Comparison of ENCODE assay signal across 7 mouse cellular contexts in the genomic region with DNA sequence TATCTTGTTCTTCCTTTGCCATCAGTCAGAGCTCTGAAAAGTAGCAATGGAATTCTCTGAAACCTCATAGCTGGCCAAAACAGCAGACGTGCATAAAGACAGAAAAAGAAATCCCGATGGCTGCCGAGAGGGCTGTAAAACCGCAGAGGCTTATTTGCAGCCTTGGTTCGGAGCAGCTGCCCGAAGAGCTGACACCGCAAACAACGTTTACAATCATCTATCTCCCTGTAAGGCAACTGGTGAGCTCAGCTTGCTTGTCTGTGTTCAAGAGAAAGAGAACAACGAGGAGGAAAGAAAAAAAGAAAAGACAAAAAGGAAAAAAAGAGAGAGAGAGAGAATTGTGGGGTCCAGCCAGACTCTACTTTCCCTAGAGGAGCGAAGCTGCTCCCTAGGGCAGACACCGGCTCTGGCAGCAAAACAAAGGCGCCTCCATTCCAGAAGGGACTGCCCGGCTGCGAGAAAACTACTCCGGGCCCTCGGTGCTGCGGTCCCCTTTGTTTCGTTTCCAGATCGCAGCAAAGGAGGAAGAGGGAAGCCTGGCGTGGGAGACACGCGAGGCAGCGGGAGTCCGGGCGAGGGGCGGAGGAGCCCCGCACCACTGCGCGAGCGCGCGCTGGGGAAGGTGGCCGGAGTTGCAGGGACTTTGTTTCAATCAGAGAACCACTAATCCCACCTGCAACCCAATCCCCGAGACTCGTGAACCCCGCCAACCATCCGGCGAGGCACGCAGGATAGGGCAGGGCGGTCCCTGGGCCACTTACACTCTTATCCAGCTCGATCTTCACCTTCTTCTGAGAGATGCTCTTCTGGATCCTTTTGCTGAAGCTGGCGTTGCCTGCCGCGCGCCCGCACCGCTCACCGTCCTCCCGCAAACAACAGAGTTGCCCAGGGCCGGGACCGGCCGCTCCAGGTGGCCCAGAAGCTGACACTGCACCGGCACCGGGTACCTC. TPM values are rescaled to one million over a fixed set of nuclear protein-coding genes. Genes with fewer than 3 reads are reported as not detected.
DNase-seq lines count a peak whose midpoint lies in the region; ATAC-seq and TF ChIP-seq lines count a peak whose summit lies in the region.

No protein-coding gene starts in this region.

- TF ChIP-seq CTCF in hindbrain, postnatal 0 days (IDR thresholded peaks at IDR 0.05; ENCODE audit: low read depth), result no peak; the same call in 1 of the 2 replicates

- under 1% methylated on average over 54 of the region's 54 CpGs for WGBS in hindbrain, postnatal 0 days

- H3K4me1 ChIP-seq in hindbrain, postnatal 0 days (ENCODE audit: insufficient read depth, low read length), result peaks cover 2% of the 10 kb centered on the region; the same call in 1 of the 2 replicates

- H3K9ac ChIP-seq in hindbrain, postnatal 0 days (replicated peaks; ENCODE audit: low read length), result peak overlapping the region; percentile 75

- peak overlapping the region; percentile 78 for H3K4me3 ChIP-seq in hindbrain, postnatal 0 days (ENCODE audit: low read length)

- H3K27me3 ChIP-seq in hindbrain, postnatal 0 days (ENCODE audit: insufficient read depth, low read length), result no peaks in the 10 kb centered on the region

- peak overlapping the region; percentile 71 for H3K4me2 ChIP-seq in hindbrain, postnatal 0 days (ENCODE audit: low read depth, low read length)

- intact Hi-C loops in left cerebral cortex, postnatal 36 days (cut with DNase I), result loop anchor here (5.0 kb wide), 1 partner anchor 49 kb away; no protein-coding TSS in a partner anchor

- DNase-seq in cerebellum, postnatal 25 days, result peak; percentile 62 to 70
- peak; percentile 35 to 55 for DNase-seq in frontal cortex, postnatal 36 days (ENCODE audit: low spot score in 2 of 2)
- DNase-seq in hindbrain, postnatal 0 days (ENCODE audit: low spot score), result peak; percentile 63
- peak; percentile 62 to 72 for DNase-seq in left cerebral cortex, postnatal 36 days (ENCODE audit: low spot score in 2 of 2)
- peak; percentile 59 for DNase-seq in right cerebral cortex, postnatal 25 days

- ATAC-seq in activated CD4-positive, CD25-positive, alpha-beta regulatory T cell, adult 4 months, result peak; percentile 15
- peak; percentile 8 for ATAC-seq in hindbrain, postnatal 0 days
- peak; percentile 11; the same call in 1 of the 2 replicates for ATAC-seq in megakaryocyte-erythroid progenitor cell, adult 5-6 weeks (replicated peaks; ENCODE audit: low FRiP score, low TSS enrichment, poor library complexity, severe bottlenecking)

- H3K36me3 ChIP-seq in hindbrain, postnatal 0 days (ENCODE audit: insufficient read depth, low read length), result peaks cover 6% of the 10 kb centered on the region; the same call in 1 of the 2 replicates

- H3K27ac ChIP-seq in hindbrain, postnatal 0 days, result peak overlapping the region; percentile 87

- no peaks in the 10 kb centered on the region for H3K9me3 ChIP-seq in hindbrain, postnatal 0 days (ENCODE audit: low read length)

RNA-seq across cellular contexts. Expression of a gene that starts 0.9 kb away (rescaled TPM):
- polyA plus RNA-seq in activated CD4-positive, CD25-positive, alpha-beta regulatory T cell, adult 4 months (2017; shearing (Covaris generic)), result under 1 TPM; 0.94 to 0.99 TPM
- 22.1 and 26.1 TPM in 2 replicates for total RNA-seq in hindbrain, postnatal 0 days (2014; rRNA removed)
- 20.8 and 22.0 TPM in 2 replicates for polyA plus RNA-seq in hindbrain, postnatal 0 days (2015; fragmentation: Nextera tagmentation; extraction: Ambion mirVana)
- total RNA-seq in left cerebral cortex, postnatal 36 days (2021), result 10 to 100 TPM in 1 of 2 experiments, 1 to 10 TPM in 1; 8.9 to 12.0 TPM
- total RNA-seq in megakaryocyte-erythroid progenitor cell, adult 5-6 weeks (2014; fragmentation: Nextera tagmentation), result 18.0 and 22.8 TPM in 2 replicates
- 83.8 and 89.2 TPM in 2 replicates for total RNA-seq in megakaryocyte-erythroid progenitor cell, adult 5-6 weeks (2017)

RNA-seq across cellular contexts. Expression of a gene that starts 24.9 kb away (rescaled TPM):
- polyA plus RNA-seq in activated CD4-positive, CD25-positive, alpha-beta regulatory T cell, adult 4 months (2017; shearing (Covaris generic)), result 100 to 1,000 TPM; 481 to 544 TPM
- 14.6 and 14.8 TPM in 2 replicates for total RNA-seq in hindbrain, postnatal 0 days (2014; rRNA removed)
- polyA plus RNA-seq in hindbrain, postnatal 0 days (2015; fragmentation: Nextera tagmentation; extraction: Ambion mirVana), result 140 and 154 TPM in 2 replicates
- total RNA-seq in left cerebral cortex, postnatal 36 days (2021), result 1 to 10 TPM; 4.3 to 6.7 TPM
- total RNA-seq in megakaryocyte-erythroid progenitor cell, adult 5-6 weeks (2014; fragmentation: Nextera tagmentation), result 452 and 588 TPM in 2 replicates
- 396 and 475 TPM in 2 replicates for total RNA-seq in megakaryocyte-erythroid progenitor cell, adult 5-6 weeks (2017)

RNA-seq across cellular contexts. Expression of a gene that starts 31.0 kb away (rescaled TPM):
- not detected for polyA plus RNA-seq in activated CD4-positive, CD25-positive, alpha-beta regulatory T cell, adult 4 months (2017; shearing (Covaris generic))
- 13.5 and 15.8 TPM in 2 replicates for total RNA-seq in hindbrain, postnatal 0 days (2014; rRNA removed)
- 49.8 and 63.2 TPM in 2 replicates for polyA plus RNA-seq in hindbrain, postnatal 0 days (2015; fragmentation: Nextera tagmentation; extraction: Ambion mirVana)
- total RNA-seq in left cerebral cortex, postnatal 36 days (2021), result 10 to 100 TPM; 44.0 to 48.8 TPM
- total RNA-seq in megakaryocyte-erythroid progenitor cell, adult 5-6 weeks (2014; fragmentation: Nextera tagmentation), result not detected in 2 replicates
- not detected in 2 replicates for total RNA-seq in megakaryocyte-erythroid progenitor cell, adult 5-6 weeks (2017)

Comparison
In these comparisons a context has a peak if more than half of its experiments do, and no peak if none do; other contexts are left out.
1. Peak in every context shown above with its lines: DNase-seq, ATAC-seq, H3K4me3 ChIP-seq and H3K27ac ChIP-seq.
2. RNA of a gene that starts 24.9 kb away (total RNA-seq): 396 to 588 TPM in megakaryocyte-erythroid progenitor cell, adult 5-6 weeks; 14.6 to 14.8 TPM in hindbrain, postnatal 0 days and 4.3 to 6.7 TPM in left cerebral cortex, postnatal 36 days; every median in the first group is over 10 times any median in the second.
3. RNA of a gene that starts 31.0 kb away (total RNA-seq): 44.0 to 48.8 TPM in left cerebral cortex, postnatal 36 days and 13.5 to 15.8 TPM in hindbrain, postnatal 0 days; not detected in megakaryocyte-erythroid progenitor cell, adult 5-6 weeks; every median in the first group is over 10 times any median in the second.